Mouse (Mus musculus) heart, postnatal 14 days (tissue): ENCODE results near the gene E2f2. TPM values are rescaled to one million over a fixed set of nuclear protein-coding genes. Genes with fewer than 3 reads are reported as not detected.

ENCODE experiments used
- DNase-seq, 2 experiments: peaks; one replicate each; pipeline ENCODE4 v3.0.0; 2021 to 2022
- intact Hi-C: fragments of 180-260 bp; cut with DNase I; formaldehyde crosslinking; loops from one replicate; pipeline ENCODE4 v1.15.1; 2025
- total RNA-seq, 2 experiments: library from RNA; stranded (reverse); gene quantifications; 2 replicates each; pipeline ENCODE4 v1.2.3; 2021

Gene E2f2
- total RNA-seq, 2 experiments from 2014 or later, result 9.4 to 10.4 TPM

DNA sequence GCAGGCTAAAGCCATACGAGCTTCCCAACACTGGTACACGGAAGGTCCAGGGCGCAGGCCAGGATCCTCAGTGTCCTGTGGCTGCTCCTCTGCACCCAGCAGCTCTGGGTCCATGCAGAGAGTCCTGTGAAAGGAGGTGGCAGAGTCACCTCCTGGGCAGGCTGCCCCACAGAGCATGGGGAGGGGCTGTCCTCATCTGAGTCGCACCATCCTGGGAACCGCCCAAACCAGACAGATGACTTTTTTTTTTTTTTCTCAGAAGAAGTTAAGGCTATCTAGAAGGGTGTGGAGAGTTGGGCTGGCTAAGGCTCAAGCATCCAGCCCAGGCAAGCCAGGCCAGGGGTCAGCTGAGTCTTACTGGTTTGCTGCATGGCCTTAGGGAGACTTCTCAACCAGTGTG lies 56.4 kb downstream of the E2f2 start:
- no peak for DNase-seq

DNA sequence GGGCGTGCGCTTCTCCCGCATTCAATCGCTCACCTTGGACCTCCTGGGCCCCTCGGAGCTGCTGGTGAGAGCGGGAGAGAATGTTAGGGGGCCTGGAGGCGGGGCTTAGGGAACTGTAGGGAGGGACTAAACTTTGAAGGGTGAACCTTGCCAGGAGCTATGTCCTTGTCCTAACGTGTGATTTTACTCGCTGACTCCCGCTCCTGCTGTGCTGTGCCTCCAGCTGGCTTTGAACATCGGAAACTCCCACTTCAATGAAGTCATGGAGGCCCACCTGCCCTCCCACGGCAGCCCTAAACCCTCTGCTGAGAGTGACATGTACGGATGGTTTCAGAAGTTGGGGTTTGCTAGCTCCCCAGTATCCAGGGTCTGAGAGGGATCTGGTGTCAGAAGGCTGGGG lies 66.5 kb downstream of the E2f2 start:
- intact Hi-C loops, result loop anchor here (1.0 kb wide), 1 partner anchor 36 kb away; no protein-coding TSS in a partner anchor
- DNase-seq, result no peak

More for the DNA sequence above, 56.4 kb downstream of the E2f2 start:
- intact Hi-C loops, result no loop called here

DNA sequence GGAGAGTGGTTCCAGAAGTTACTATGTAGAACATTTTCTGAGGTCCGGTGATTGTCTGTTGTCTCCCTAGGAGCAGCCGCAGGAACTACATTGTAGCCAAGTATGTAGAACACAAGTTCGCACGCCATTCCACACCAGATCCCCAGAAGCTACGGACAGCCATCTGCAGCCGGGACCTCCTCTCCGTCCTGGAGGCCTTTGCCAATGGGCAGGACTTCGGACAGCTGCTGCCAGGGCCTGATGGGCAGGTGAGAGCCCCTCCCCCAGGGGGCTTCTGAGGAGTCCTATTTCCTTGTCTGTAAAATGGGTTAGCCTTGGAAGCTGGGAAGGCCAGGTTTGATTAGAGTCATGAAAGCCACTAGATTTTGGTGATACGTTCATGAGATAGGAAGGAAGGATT lies 66.9 kb downstream of the E2f2 start:
- DNase-seq, result no peak
- intact Hi-C loops, result loop anchor here (1.0 kb wide), 1 partner anchor 37 kb away; no protein-coding TSS in a partner anchor

DNA sequence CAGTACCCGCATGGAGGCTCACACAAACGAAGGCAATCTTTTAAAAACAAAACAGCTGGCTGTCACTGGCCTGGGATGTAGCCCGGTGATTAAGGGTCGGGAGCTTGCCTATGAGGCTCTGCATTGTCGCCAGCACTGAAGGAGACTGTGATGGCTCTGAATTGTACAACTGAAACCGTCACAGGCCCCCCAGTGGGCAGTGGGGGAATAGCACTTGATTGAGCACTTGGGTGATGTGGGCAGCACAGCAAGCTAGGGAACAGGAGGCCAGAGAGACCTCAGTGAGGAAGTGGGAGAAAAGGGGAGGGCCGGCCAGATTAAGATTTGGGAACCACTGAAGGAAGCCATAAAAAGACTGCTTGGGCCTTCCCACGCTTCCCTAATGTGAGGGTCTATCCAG lies 67.4 kb downstream of the E2f2 start:
- intact Hi-C loops, result loop anchor here (1.0 to 10.0 kb wide), 2 partner anchors 37 to 385 kb away; partner anchors contain the start of gene Lactbl1
- peak; percentile 89 to 90 for DNase-seq

DNA sequence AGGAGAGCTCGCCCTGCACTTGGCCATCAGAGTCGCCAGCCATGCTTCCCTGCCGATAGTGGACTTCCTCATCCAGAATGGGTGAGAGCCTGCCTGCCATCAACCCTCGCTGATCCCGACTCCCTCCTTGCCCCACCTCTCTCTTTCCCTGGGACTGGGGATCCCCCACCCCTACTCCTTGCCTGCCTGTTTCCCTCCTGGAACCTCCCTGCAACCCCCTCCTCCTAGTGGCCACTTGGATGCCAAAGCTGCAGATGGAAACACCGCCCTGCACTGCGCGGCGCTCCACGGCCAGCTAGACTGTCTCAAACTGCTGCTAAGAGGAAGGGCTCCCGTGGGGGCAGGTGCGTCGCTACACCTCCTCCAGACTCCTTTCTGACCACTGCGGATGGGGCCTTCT lies 67.9 kb downstream of the E2f2 start:
- no peak for DNase-seq
- intact Hi-C loops, result loop anchor here (10.0 kb wide), 1 partner anchor 385 kb away; the partner anchor contains the start of gene Lactbl1

DNA sequence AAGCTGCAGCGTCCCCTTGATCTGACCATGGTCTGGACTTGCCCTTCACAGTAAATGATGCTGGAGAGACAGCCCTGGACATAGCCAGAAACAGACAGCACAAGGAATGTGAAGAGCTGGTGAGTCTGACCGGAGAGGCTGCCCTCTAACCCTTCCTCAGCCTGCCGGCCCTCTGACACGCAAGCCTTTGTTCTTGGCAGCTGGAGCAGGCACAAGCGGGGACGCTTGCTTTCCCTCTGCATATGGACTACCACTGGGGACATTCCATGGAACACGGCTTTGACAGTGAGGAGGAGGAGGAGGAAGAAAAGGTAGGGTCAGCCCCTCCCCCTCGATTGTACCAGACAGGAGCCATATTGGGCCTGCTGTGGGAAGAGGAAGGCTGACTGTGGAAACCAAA lies 68.8 kb downstream of the E2f2 start:
- no peak for DNase-seq
- intact Hi-C loops, result loop anchor here (10.0 kb wide), 1 partner anchor 384 kb away; the partner anchor contains the start of gene Lactbl1

- intact Hi-C loops, result loop anchor here (10.0 kb wide), 1 partner anchor 383 kb away; the partner anchor contains the start of gene Lactbl1
- DNase-seq, result peak; percentile 54 to 60
Observed at GRCm38 (mm10) chr4:136242065-136242703, 70.0 kb downstream of the E2f2 start.

DNA sequence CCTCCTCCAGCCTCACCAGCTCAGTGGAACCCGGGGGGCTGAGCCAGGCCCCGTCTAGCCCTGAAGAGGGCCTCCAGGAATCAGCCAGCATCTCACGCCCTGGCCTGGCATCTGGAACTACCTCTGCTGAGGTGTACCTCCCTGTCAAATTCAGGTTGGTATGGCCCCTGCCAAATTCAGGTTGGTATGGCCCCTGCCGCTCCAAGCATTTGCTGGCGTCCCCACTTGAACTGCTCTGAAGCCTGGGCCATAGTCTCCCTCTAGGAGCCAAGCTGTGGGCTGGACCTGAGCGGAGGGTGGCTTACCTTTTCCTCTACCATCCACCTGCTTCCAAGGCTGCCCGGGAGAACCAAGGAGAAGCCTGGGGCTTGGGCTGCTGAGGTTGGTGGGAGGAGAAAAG lies 70.5 kb downstream of the E2f2 start:
- intact Hi-C loops, result loop anchor here (10.0 kb wide), 1 partner anchor 382 kb away; the partner anchor contains the start of gene Lactbl1
- no peak for DNase-seq

GRCm38 (mm10) chr4:136244208-136244607 lies 72.0 kb downstream of the E2f2 start:
- no peak for DNase-seq
- intact Hi-C loops, result loop anchor here (10.0 kb wide), 1 partner anchor 381 kb away; the partner anchor contains the start of gene Lactbl1

Other genes with a start within 250 kb of the E2f2 start
- 10 to 100 TPM; 69.8 to 70.4 TPM for gene Hmgcl, start 225.9 kb upstream of the E2f2 start, total RNA-seq
- gene Gale, start 208.7 kb upstream of the E2f2 start, total RNA-seq, result 1 to 10 TPM; 2.1 to 3.1 TPM
- 10 to 100 TPM; 37.5 to 37.8 TPM for gene Lypla2, start 199.8 kb upstream of the E2f2 start, total RNA-seq
- 10 to 100 TPM; 17.0 to 19.4 TPM for gene Pithd1, start 185.1 kb upstream of the E2f2 start, total RNA-seq
- 10 to 100 TPM; 29.9 to 31.2 TPM for gene Eloa, start 150.6 kb upstream of the E2f2 start, total RNA-seq
- gene Rpl11, start 119.0 kb upstream of the E2f2 start, total RNA-seq, result 100 to 1,000 TPM; 257 to 279 TPM
- 10 to 100 TPM; 85.4 to 93.7 TPM for gene Id3, start 28.9 kb upstream of the E2f2 start, total RNA-seq
- gene Asap3, start 34.0 kb downstream of the E2f2 start, total RNA-seq, result 10 to 100 TPM; 11.6 to 12.8 TPM
- gene Tcea3, start 75.3 kb downstream of the E2f2 start, total RNA-seq, result 10 to 100 TPM; 77.1 to 77.6 TPM
- 10 to 100 TPM; 56.1 to 64.2 TPM for gene Zfp46, start 112.3 kb downstream of the E2f2 start, total RNA-seq
- gene Hnrnpr, start 138.5 kb downstream of the E2f2 start, total RNA-seq, result 10 to 100 TPM; 47.8 to 51.5 TPM